Mouse (Mus musculus) left cerebral cortex, adult 9 months (tissue): Measurements from ENCODE around the gene Gm9964.
"Not testable (repeated sequence)": the region's sequence is repeated elsewhere in the genome, so short reads cannot be mapped to it uniquely, and the experiment has no call there.

Source experiments
- DNase-seq, 2 experiments: peaks; one replicate each; pipeline ENCODE4 v3.0.0; 2022; ENCODE audit warnings: low spot score in 2 of 2

Gm9964 gene

DNA sequence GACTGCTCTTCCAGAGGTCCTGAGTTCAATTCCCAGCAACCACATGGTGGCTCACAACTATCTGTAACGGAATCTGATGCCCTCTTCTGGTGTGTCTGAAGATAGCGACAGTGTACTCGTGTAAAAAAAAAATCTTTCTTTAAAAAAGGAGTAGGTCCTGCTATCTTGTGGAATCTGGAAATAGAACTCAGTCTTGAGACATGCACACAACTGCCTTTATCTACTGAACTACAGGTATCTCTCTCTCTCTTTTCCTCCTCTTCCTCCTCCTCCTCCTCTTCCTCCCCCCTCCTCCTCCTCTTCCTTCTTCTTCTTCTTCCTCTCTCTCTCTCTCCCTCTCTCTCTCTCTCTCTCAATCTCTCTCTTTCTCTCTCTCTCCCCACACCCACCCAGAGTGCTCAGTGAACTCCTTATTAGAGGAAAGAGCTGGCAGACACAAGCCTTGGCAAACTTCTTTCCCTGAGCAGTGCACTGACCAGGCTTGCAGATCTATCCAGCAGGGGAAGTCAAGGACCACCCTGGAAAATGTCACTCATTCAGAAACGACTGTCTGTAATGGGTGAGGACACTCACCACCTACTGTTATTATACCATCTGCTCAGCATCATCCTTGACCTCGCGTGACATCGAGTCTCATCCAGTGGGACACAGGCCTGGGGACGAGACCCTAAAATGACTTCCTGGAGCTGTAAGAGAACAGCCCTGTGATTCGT, 3.2 kb upstream of the Gm9964 start:
- DNase-seq, result no peak

DNA sequence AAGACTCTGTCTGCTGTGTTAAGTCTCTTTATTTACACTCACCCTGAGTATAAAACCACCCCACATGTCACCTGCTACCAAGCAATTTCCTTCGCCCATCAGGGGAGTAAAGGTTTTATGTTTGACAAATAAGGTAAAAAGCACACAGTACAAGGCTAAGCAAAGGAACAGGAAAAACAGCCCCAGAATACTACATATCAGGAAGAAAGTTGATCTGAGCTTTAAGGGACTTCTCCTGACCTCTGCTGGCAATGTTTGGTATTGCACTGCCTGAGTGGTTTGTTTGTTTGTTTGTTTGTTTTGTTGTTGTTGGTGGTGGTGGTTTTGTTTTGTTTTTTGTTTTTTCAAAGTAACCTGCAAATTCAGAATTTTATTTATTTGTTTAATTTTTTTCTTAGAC, 539 bp downstream of the Gm9964 start:
- DNase-seq, result peak in 1 of 2 experiments; percentile 49

GRCm38 (mm10) chr11:79293971-79294370, 2.7 kb downstream of the Gm9964 start:
- no peak for DNase-seq

DNA sequence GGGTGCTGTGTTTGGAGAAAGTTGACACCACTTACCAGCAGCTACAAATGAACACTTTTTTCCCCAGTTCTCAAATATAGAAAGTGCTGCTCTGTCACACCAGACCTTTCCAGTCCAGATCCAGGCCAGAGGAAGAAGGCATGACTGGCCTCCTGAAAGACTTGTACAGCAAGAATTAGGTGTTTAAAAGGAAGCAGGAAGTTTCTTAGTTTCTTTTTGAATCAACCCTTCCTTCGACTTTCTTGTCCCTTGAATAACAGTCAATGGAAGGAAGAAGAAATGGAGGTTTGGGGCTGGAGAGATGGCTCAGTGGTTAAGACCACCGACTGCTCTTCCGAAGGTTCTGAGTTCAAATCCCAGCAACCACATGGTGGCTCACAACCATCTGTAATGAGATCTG, 3.7 kb downstream of the Gm9964 start:
- DNase-seq, result no peak

DNA sequence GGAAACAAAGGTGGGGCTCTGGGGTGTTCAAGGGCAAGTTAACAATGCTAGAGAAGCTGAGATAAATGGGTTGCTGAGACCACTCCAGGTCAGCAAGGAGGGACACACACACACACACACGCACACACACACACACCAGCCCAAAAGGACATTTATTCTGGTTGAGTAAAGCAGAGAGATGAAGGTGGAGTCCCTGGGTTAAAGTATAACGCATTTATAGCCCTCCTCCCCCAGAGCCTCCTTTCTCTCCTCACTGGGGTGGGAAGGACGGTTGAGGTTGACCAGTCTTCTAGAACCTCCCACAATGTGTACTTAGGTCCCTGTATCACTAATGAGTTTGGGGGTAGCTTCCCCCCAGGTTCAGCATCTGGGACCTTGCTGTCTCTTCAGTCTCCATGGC, 4.6 kb downstream of the Gm9964 start:
- DNase-seq, result no peak

DNA sequence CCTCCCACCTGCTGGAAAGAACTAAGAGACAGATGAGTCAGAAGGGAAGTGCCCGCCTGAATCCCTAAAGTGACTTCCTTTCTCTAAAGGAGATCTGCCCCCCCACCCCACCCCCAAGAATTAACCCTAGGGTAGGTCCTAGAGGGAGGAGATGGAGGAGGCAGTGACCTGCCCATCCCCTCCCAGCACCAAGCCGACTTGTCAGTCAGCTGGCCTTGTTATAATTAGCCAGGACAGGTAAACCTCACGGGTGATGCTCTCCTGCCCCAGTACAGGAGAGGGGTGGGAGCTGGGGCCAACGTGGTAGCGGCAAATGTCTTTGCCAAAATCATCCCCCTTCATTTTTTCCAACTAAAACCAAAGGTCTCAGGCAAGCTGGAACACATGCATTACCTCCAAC, 5.1 kb downstream of the Gm9964 start:
- DNase-seq, result no peak

- DNase-seq, result no peak
Observed at GRCm38 (mm10) chr11:79290473-79290872, 6.2 kb downstream of the Gm9964 start.

GRCm38 (mm10) chr11:79288913-79289640, 7.6 kb downstream of the Gm9964 start:
- DNase-seq, result no peak

- DNase-seq, result no peak
Observed at GRCm38 (mm10) chr11:79288278-79288843, 8.3 kb downstream of the Gm9964 start.

DNA sequence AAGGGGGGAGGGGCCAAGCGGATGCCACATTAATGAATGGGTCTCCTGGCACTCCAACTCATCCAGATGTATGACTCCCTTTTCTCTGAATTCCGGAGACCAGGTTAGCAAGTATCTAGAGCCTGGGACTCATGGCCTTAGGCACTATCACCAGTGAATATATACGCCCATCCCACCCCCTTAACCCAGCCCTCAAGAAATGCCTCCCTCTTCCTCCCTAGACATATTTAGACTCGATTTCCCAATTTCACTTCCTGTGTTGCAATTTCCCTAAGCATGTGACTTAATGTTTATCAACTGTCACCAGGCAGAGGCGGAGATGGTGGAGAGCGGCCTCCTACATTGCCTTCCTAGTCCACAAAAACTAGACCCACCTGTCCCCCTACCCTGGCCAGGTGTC, 9.3 kb downstream of the Gm9964 start:
- peak in 1 of 2 experiments; percentile 23 for DNase-seq

DNA sequence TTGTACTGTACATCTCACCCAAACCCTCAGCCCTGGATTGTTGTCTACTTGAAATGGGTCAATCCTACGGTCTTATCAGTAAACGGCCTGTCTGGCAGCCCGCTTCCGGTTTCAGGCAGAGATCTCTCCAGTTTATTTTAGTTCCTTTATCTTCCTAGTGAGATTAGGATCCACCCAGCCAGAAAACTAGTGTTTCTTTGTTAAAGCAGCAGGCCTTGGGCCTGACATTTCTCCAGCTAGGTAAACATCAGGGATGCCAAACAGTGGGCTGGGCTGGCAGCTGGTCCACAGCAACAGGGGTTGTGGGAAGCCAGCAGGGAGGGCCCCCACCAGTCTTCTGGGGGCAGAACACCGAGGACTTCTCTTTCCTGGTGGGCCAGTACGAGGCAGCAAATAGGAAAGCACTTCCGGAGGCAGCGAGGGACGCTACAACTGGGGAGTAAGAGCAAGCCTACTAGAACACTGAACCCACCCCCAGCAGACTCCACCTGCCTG, 10.4 kb downstream of the Gm9964 start:
- DNase-seq, result no peak

DNA sequence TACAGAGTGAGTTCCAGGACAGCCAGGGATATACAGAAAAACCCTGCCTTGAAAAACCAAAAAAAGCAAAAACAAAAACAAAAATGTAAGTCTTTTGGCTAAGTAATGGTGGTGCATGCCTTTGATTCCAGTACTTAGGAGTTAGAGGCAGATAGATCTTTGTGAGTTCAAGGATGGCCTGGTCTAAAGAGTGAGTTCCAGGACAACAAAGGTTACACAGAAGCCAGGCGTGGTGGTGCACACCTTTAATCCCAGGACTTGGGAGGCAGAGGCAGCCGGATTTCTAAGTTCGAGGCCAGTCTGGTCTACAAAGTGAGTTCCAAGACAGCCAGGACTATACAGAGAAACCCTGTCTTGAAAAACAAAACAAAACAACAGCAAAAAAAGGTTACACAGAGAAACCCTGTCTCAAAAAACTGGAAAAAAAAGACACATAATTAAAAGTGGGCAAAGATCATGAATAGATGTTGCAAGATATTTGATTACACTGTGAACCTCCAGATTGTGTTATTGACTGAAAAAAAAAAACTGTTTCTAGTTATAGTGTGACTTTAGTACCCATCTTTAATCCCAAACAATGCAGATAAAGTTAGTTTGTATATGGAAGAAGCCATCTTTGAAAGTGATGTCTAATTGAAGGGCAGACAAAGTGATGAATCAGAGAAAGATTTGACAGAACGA, 13.2 kb downstream of the Gm9964 start:
- no peak for DNase-seq

GRCm38 (mm10) chr11:79281396-79281795, 15.3 kb downstream of the Gm9964 start:
- no peak for DNase-seq

GRCm38 (mm10) chr11:79279732-79280405, 16.8 kb downstream of the Gm9964 start:
- no peak for DNase-seq

DNA sequence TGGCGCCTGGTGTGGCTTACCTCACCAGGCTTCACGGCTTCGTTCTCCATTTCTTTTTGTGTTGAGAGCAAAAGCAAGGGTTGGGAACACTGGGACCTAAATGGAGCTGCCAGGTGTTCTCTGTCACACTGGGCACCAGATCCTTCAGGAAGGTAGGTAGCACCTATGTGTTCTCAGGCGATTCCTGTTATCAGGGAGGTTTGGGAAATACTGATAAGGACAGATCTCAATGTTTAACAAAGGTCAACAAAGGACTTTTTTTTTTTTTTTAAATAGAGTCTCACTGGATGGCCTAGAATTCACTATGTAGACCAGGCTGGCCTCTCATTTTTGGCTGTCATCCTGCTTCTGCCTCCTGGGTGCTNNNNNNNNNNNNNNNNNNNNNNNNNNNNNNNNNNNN, 22.9 kb downstream of the Gm9964 start:
- no peak for DNase-seq

GRCm38 (mm10) chr11:79273039-79273438, 23.7 kb downstream of the Gm9964 start:
- no peak for DNase-seq

- peak in 1 of 2 experiments; percentile 27 for DNase-seq
Observed at GRCm38 (mm10) chr11:79267171-79267570, 29.5 kb downstream of the Gm9964 start.

GRCm38 (mm10) chr11:79264376-79264775, 32.3 kb downstream of the Gm9964 start:
- no peak for DNase-seq

DNA sequence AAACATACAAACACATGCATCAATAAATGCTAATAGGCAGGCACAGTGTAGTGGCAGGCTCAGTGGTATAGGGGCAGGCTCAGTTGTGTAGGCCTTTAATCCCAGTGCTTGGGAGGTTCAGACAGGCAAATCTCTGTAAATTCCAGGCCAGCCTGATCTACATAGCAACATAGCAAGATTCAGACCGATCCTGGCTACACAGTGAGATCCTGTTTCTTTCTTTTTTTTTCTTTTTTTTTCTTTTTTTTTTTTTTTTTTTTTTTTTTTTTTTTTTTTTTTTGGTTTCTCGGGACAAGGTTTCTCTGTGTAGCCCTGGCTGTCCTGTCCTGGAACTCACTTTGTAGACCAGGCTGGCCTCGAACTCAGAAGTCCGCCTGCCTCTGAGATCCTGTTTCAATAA, 36.6 kb downstream of the Gm9964 start:
- not testable (repeated sequence) for DNase-seq

DNA sequence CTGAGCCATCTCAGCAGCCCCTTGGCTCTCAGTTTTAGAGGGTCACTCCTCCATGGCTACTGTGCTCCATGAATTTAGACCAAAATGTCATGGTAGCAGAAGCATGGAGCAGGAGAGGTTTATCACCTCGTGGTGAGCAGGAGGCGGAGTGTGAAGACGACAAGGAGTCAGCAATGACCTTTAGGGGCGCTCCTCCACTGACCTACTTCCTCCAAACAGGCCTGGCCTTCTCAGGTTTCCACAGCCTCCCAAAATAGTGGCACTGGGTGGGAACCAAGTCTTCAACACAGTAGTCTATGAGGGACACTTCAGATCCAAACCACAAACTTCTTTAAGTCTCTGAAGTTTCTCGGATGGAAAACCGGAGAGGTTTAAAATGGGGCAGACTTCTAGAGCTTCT, 38.0 kb downstream of the Gm9964 start:
- DNase-seq, result no peak

- peak; percentile 80 to 94 for DNase-seq
Observed at GRCm38 (mm10) chr11:79254391-79255098, 42.2 kb downstream of the Gm9964 start, which contains the start of gene Wsb1. Gene Wsb1 (minus strand): TSS chr11:79254671.
